Mouse (Mus musculus): Measurements from ENCODE around the gene Cish. TPM values are rescaled to one million over a fixed set of nuclear protein-coding genes. Genes with fewer than 3 reads are reported as not detected.

The Cish gene
- 2.8 and 5.3 TPM in 2 replicates for total RNA-seq (2014; rRNA removed)
- polyA plus RNA-seq (2015; fragmentation: Nextera tagmentation; extraction: Ambion mirVana): 8.6 and 8.8 TPM in 2 replicates

GRCm38 (mm10) chr9:107296016-107296040 is at the start of gene Cish:
Cish (plus strand) TSS chr9:107296026.
- no peaks in the 10 kb centered on the region; the same call in 1 of the 2 replicates for H3K4me1 ChIP-seq (ENCODE audit: insufficient read depth, low read length)
- no peak for ATAC-seq
- H3K36me3 ChIP-seq (ENCODE audit: insufficient read depth, low read length): peaks cover 3% of the 10 kb centered on the region; the same call in 1 of the 2 replicates
- no peaks in the 10 kb centered on the region for H3K27me3 ChIP-seq (ENCODE audit: insufficient read depth, low read length)
- peak within 1 kb of the TSS; percentile 66 for H3K9ac ChIP-seq (replicated peaks; ENCODE audit: low read length)
- peak within 1 kb of the TSS; percentile 55; the same call in 1 of the 2 replicates for H3K27ac ChIP-seq
- no peak for TF ChIP-seq CTCF (IDR thresholded peaks at IDR 0.05; ENCODE audit: low read depth)
- no peak for DNase-seq (ENCODE audit: low spot score)
- H3K4me3 ChIP-seq (ENCODE audit: low read length): peak within 1 kb of the TSS; percentile 76
- no peaks in the 10 kb centered on the region for H3K9me3 ChIP-seq (ENCODE audit: low read length)
- peak within 1 kb of the TSS; percentile 72 for H3K4me2 ChIP-seq (ENCODE audit: low read depth, low read length)

- Histone ChIP-seq H3K27ac (no peak overlapping the region), H3K27me3 (ENCODE audit: insufficient read depth, low read length) (no peaks in the 10 kb centered on the region), H3K4me1 (ENCODE audit: insufficient read depth, low read length) (no peaks in the 10 kb centered on the region), H3K9ac (replicated peaks; ENCODE audit: low read length) (no peak overlapping the region), H3K4me2 (ENCODE audit: low read depth, low read length) (no peak overlapping the region), H3K36me3 (ENCODE audit: insufficient read depth, low read length) (no peaks in the 10 kb centered on the region), H3K4me3 (ENCODE audit: low read length) (no peak overlapping the region), H3K9me3 (ENCODE audit: low read length) (no peaks in the 10 kb centered on the region)
- ATAC-seq: no peak
- TF ChIP-seq CTCF (IDR thresholded peaks at IDR 0.05; ENCODE audit: low read depth): peak; percentile 60
- DNase-seq (ENCODE audit: low spot score): peak; percentile 37
- WGBS: 64% methylated on average over 4 of the region's 4 CpGs
Observed at GRCm38 (mm10) chr9:107246170-107246569, 49.7 kb upstream of the Cish start.

- Histone ChIP-seq H3K27me3 (ENCODE audit: insufficient read depth, low read length) (no peaks in the 10 kb centered on the region), H3K9me3 (ENCODE audit: low read length) (no peaks in the 10 kb centered on the region), H3K9ac (replicated peaks; ENCODE audit: low read length) (no peak overlapping the region), H3K36me3 (ENCODE audit: insufficient read depth, low read length) (no peaks in the 10 kb centered on the region), H3K4me1 (ENCODE audit: insufficient read depth, low read length) (peaks cover 16% of the 10 kb centered on the region), H3K4me3 (ENCODE audit: low read length) (no peak overlapping the region), H3K27ac (no peak overlapping the region), H3K4me2 (ENCODE audit: low read depth, low read length) (no peak overlapping the region)
- ATAC-seq (peak; percentile 46; the same call in 1 of the 2 replicates), DNase-seq (ENCODE audit: low spot score) (peak; percentile 36)
- 54% methylated on average over 6 of the region's 6 CpGs for WGBS
- no peak for TF ChIP-seq CTCF (IDR thresholded peaks at IDR 0.05; ENCODE audit: low read depth)
Observed at GRCm38 (mm10) chr9:107249154-107249553, 46.7 kb upstream of the Cish start.

- H3K27ac ChIP-seq: no peak overlapping the region
- no peaks in the 10 kb centered on the region for H3K9me3 ChIP-seq (ENCODE audit: low read length)
- no peak for TF ChIP-seq CTCF (IDR thresholded peaks at IDR 0.05; ENCODE audit: low read depth)
- no peak for DNase-seq (ENCODE audit: low spot score)
- WGBS: 74% methylated on average over 14 of the region's 14 CpGs
- no peaks in the 10 kb centered on the region for H3K27me3 ChIP-seq (ENCODE audit: insufficient read depth, low read length)
- H3K4me1 ChIP-seq (ENCODE audit: insufficient read depth, low read length): peaks cover 31% of the 10 kb centered on the region
- no peak overlapping the region for H3K4me2 ChIP-seq (ENCODE audit: low read depth, low read length)
- no peaks in the 10 kb centered on the region for H3K36me3 ChIP-seq (ENCODE audit: insufficient read depth, low read length)
- ATAC-seq: no peak
- no peak overlapping the region for H3K4me3 ChIP-seq (ENCODE audit: low read length)
- no peak overlapping the region for H3K9ac ChIP-seq (replicated peaks; ENCODE audit: low read length)
Observed at GRCm38 (mm10) chr9:107250416-107251337, 45.1 kb upstream of the Cish start.

GRCm38 (mm10) chr9:107252164-107252563 is 43.7 kb upstream of the Cish start:
- DNase-seq (ENCODE audit: low spot score): peak; percentile 79
- Histone ChIP-seq H3K9ac (replicated peaks; ENCODE audit: low read length) (no peak overlapping the region), H3K27me3 (ENCODE audit: insufficient read depth, low read length) (no peaks in the 10 kb centered on the region), H3K9me3 (ENCODE audit: low read length) (no peaks in the 10 kb centered on the region), H3K4me2 (ENCODE audit: low read depth, low read length) (no peak overlapping the region), H3K27ac (peak overlapping the region; percentile 70), H3K4me1 (ENCODE audit: insufficient read depth, low read length) (peaks cover 36% of the 10 kb centered on the region), H3K4me3 (ENCODE audit: low read length) (no peak overlapping the region), H3K36me3 (ENCODE audit: insufficient read depth, low read length) (no peaks in the 10 kb centered on the region)
- no peak for TF ChIP-seq CTCF (IDR thresholded peaks at IDR 0.05; ENCODE audit: low read depth)
- 7% methylated on average over 5 of the region's 5 CpGs for WGBS
- peak; percentile 66 for ATAC-seq

- peak overlapping the region; percentile 9; the same call in 1 of the 2 replicates for H3K9ac ChIP-seq (replicated peaks; ENCODE audit: low read length)
- 21% methylated on average over 12 of the region's 12 CpGs for WGBS
- no peaks in the 10 kb centered on the region for H3K36me3 ChIP-seq (ENCODE audit: insufficient read depth, low read length)
- no peak overlapping the region for H3K4me3 ChIP-seq (ENCODE audit: low read length)
- TF ChIP-seq CTCF (IDR thresholded peaks at IDR 0.05; ENCODE audit: low read depth): peak; percentile 13; the same call in 1 of the 2 replicates
- no peaks in the 10 kb centered on the region for H3K27me3 ChIP-seq (ENCODE audit: insufficient read depth, low read length)
- no peaks in the 10 kb centered on the region for H3K9me3 ChIP-seq (ENCODE audit: low read length)
- H3K4me2 ChIP-seq (ENCODE audit: low read depth, low read length): peak overlapping the region; percentile 16
- H3K4me1 ChIP-seq (ENCODE audit: insufficient read depth, low read length): peaks cover 36% of the 10 kb centered on the region
- peak overlapping the region; percentile 77 for H3K27ac ChIP-seq
- ATAC-seq: peak; percentile 88
- peak; percentile 84 for DNase-seq (ENCODE audit: low spot score)
Observed at GRCm38 (mm10) chr9:107254476-107254875, 41.4 kb upstream of the Cish start.

GRCm38 (mm10) chr9:107254925-107255324 is 40.9 kb upstream of the Cish start:
- peak overlapping the region; percentile 16; the same call in 1 of the 2 replicates for H3K4me2 ChIP-seq (ENCODE audit: low read depth, low read length)
- ATAC-seq (no peak), DNase-seq (ENCODE audit: low spot score) (no peak)
- H3K27ac ChIP-seq: peak overlapping the region; percentile 77
- H3K9me3 ChIP-seq (ENCODE audit: low read length): no peaks in the 10 kb centered on the region
- H3K9ac ChIP-seq (replicated peaks; ENCODE audit: low read length): no peak overlapping the region
- 75% methylated on average over 3 of the region's 3 CpGs for WGBS
- no peak overlapping the region for H3K4me3 ChIP-seq (ENCODE audit: low read length)
- H3K4me1 ChIP-seq (ENCODE audit: insufficient read depth, low read length): peaks cover 36% of the 10 kb centered on the region
- H3K27me3 ChIP-seq (ENCODE audit: insufficient read depth, low read length): no peaks in the 10 kb centered on the region
- TF ChIP-seq CTCF (IDR thresholded peaks at IDR 0.05; ENCODE audit: low read depth): no peak
- no peaks in the 10 kb centered on the region for H3K36me3 ChIP-seq (ENCODE audit: insufficient read depth, low read length)
